Mouse (Mus musculus): ENCODE data around the gene Nrros. TPM values are rescaled to one million over a fixed set of nuclear protein-coding genes. Genes with fewer than 3 reads are reported as not detected.

Nrros gene
- polyA plus RNA-seq, 1 experiment from 2014 or later: 11.1 TPM

DNA sequence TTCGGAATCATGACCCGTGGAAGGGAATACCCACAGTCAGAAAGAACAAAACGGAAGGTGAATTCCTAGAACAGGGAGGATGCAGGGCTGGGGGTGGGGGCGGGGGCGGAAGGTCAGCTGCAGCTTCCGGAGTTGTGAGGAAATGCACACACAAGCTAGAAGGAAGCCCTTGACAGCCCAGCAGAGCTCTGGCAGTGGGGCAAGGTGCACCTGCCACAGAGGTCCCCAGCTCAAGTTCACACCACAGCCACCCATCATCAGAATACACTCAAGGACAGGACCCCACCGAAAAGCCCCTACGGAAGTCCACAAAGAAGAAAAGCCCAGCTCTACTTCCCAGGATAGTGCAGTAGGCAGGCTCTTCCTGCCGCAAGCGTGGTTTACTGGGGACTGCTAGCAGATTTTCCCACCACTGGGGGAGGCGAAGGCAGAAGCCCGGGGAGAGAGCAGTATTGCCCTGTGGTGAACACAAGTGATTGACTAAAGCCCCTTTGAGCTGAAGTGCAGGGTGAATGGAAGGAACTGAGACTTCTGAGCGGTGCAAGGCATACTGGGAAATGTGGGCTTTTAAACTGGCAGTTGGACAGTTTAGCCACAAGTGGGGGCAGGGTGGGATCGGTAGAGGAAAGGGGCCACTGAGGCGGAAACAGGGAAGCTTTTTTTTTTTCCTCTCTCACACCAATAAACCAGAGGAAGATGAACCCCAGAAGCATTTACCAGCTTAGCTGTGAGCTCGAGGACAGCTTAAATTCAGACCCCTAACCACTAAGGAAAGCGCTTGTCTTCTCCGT is 11.7 kb upstream of the Nrros start:
- Histone ChIP-seq H3K9ac (no peak overlapping the region), H3K4me2 (replicated peaks) (0 out of 2 replicates have a peak overlapping the region, but pooled peaks have one; percentile 5), H3K36me3 (no peaks in the 10 kb centered on the region), H3K4me1 (peaks cover 5% of the 10 kb centered on the region; the same call in 1 of the 2 replicates), H3K27ac (peak overlapping the region; percentile 36; the same call in 1 of the 2 replicates), H3K9me3 (no peaks in the 10 kb centered on the region), H3K4me3 (no peak overlapping the region), H3K27me3 (no peaks in the 10 kb centered on the region)
- WGBS: 56% methylated on average over 18 of the region's 18 CpGs
- ATAC-seq (ENCODE audit: insufficient number of reproducible peaks, insufficient read depth, low FRiP score, low TSS enrichment): no peak

- Histone ChIP-seq H3K9ac (no peak overlapping the region), H3K4me3 (no peak overlapping the region), H3K4me2 (replicated peaks) (no peak overlapping the region), H3K4me1 (peaks cover 5% of the 10 kb centered on the region; the same call in 1 of the 2 replicates), H3K9me3 (no peaks in the 10 kb centered on the region), H3K27ac (no peak overlapping the region), H3K36me3 (no peaks in the 10 kb centered on the region), H3K27me3 (no peaks in the 10 kb centered on the region)
- no peak for ATAC-seq (ENCODE audit: insufficient number of reproducible peaks, insufficient read depth, low FRiP score, low TSS enrichment)
- 85% methylated on average over 4 of the region's 4 CpGs for WGBS
Measured at GRCm38 (mm10) chr16:32175029-32175428, 9.6 kb upstream of the Nrros start.

GRCm38 (mm10) chr16:32174340-32175005 is 9.1 kb upstream of the Nrros start:
- H3K36me3 ChIP-seq: no peaks in the 10 kb centered on the region
- H3K9ac ChIP-seq: no peak overlapping the region
- no peak overlapping the region for H3K27ac ChIP-seq
- H3K4me3 ChIP-seq: no peak overlapping the region
- peaks cover 5% of the 10 kb centered on the region; the same call in 1 of the 2 replicates for H3K4me1 ChIP-seq
- no peak for ATAC-seq (ENCODE audit: insufficient number of reproducible peaks, insufficient read depth, low FRiP score, low TSS enrichment)
- H3K4me2 ChIP-seq (replicated peaks): no peak overlapping the region
- WGBS: 82% methylated on average over 8 of the region's 8 CpGs
- no peaks in the 10 kb centered on the region for H3K27me3 ChIP-seq
- H3K9me3 ChIP-seq: no peaks in the 10 kb centered on the region

- no peak overlapping the region for H3K4me3 ChIP-seq
- H3K36me3 ChIP-seq: no peaks in the 10 kb centered on the region
- WGBS: 67% methylated on average over 11 of the region's 11 CpGs
- H3K27ac ChIP-seq: no peak overlapping the region
- no peak overlapping the region for H3K9ac ChIP-seq
- no peak for ATAC-seq (ENCODE audit: insufficient number of reproducible peaks, insufficient read depth, low FRiP score, low TSS enrichment)
- H3K4me2 ChIP-seq (replicated peaks): no peak overlapping the region
- H3K27me3 ChIP-seq: no peaks in the 10 kb centered on the region
- H3K9me3 ChIP-seq: no peaks in the 10 kb centered on the region
- H3K4me1 ChIP-seq: peaks cover 5% of the 10 kb centered on the region; the same call in 1 of the 2 replicates
Measured at GRCm38 (mm10) chr16:32173401-32173800, 8.0 kb upstream of the Nrros start.

DNA sequence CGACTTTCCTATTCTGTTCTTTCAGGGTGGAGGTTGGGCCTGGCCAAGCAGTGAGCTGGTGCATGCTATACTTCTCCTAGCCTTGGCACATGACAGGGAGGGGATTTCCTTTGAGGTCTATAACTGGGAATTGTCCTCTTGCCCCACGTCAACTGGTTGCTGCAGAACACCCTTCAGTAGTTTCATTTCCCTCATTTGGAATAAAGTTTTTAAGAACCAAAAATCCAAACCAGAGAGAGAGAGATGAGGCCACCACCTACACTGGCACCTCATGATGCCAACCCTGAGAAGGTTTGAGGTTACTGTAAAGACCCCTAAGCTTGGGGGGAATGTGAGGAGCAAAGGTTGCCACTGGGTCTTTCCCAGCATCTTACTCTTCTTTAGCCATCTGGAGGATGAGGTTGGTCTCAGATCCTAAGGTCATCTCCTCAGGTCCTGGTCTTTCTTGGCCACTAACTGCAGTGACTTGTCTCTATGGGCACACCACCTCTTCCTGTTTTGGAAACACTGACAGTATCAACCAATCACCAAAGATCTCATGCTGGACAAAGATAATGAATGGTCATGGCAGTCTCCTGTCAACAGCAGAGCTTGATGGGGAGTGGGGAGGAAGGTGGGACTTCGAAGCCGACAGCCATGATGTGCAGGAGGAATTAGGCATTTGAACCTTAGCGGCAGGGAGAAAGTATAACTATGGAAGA is 5.8 kb upstream of the Nrros start:
- no peak for ATAC-seq (ENCODE audit: insufficient number of reproducible peaks, insufficient read depth, low FRiP score, low TSS enrichment)
- Histone ChIP-seq H3K4me3 (no peak overlapping the region), H3K9ac (no peak overlapping the region), H3K27me3 (no peaks in the 10 kb centered on the region), H3K27ac (no peak overlapping the region), H3K4me1 (no peaks in the 10 kb centered on the region), H3K4me2 (replicated peaks) (no peak overlapping the region), H3K36me3 (no peaks in the 10 kb centered on the region), H3K9me3 (no peaks in the 10 kb centered on the region)
- 90% methylated on average over 5 of the region's 5 CpGs for WGBS

DNA sequence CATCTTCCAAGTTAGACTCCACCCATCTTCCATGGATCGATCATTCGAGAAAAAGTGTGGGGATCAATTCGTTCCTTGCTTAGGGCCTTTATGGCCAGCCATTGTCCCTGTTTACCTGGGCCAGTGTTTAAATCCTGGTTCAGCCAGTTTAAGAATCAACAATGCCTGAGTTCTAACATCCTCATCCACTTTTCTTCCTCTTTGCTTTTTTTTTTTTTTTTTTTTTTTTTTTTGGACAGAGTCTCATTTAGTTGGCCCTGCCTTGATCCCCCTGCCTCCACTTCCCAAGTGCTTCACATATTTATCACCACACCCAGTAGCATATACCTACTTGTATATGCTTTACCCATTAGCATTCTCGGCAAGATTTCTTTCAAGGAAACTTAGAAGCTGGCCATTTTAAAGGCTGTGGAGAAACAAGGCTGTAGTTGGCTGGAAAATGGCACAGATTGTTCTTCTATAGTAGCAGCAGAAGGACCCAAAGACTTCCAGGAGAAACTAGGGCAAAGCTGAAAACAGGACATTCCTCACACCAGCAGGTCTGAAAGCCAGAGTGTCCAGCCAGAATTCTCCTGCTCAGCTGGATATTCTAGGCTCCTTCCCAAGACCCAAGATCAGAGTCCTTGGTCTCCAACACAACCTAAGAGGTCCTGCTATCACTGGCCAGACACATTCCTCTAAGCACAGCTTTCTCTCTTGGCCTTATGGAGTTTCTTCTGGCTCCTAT is 2.6 kb upstream of the Nrros start:
- Histone ChIP-seq H3K27me3 (0 out of 2 replicates have a peak, but pooled peaks cover 11% of the 10 kb centered on the region), H3K4me2 (replicated peaks) (no peak overlapping the region), H3K9me3 (no peaks in the 10 kb centered on the region), H3K4me3 (no peak overlapping the region), H3K27ac (no peak overlapping the region), H3K36me3 (no peaks in the 10 kb centered on the region), H3K4me1 (peaks cover 7% of the 10 kb centered on the region; the same call in 1 of the 2 replicates), H3K9ac (no peak overlapping the region)
- WGBS: 88% methylated on average over 4 of the region's 4 CpGs
- no peak for ATAC-seq (ENCODE audit: insufficient number of reproducible peaks, insufficient read depth, low FRiP score, low TSS enrichment)

- Histone ChIP-seq H3K4me2 (replicated peaks) (peak overlapping the region; percentile 67), H3K9me3 (no peaks in the 10 kb centered on the region), H3K27ac (no peak overlapping the region), H3K9ac (no peak overlapping the region), H3K36me3 (no peaks in the 10 kb centered on the region), H3K27me3 (0 out of 2 replicates have a peak, but pooled peaks cover 11% of the 10 kb centered on the region), H3K4me1 (peaks cover 7% of the 10 kb centered on the region; the same call in 1 of the 2 replicates), H3K4me3 (no peak overlapping the region; the same call in 1 of the 2 replicates)
- ATAC-seq (ENCODE audit: insufficient number of reproducible peaks, insufficient read depth, low FRiP score, low TSS enrichment): no peak
- 67% methylated on average over 19 of the region's 19 CpGs for WGBS
Measured at GRCm38 (mm10) chr16:32164396-32165027, 882 bp downstream of the Nrros start.

- 0 out of 2 replicates have a peak, but pooled peaks cover 11% of the 10 kb centered on the region for H3K27me3 ChIP-seq
- H3K27ac ChIP-seq: no peak overlapping the region
- WGBS: 78% methylated on average over 5 of the region's 5 CpGs
- H3K4me3 ChIP-seq: no peak overlapping the region
- H3K4me2 ChIP-seq (replicated peaks): no peak overlapping the region
- H3K36me3 ChIP-seq: no peaks in the 10 kb centered on the region
- no peaks in the 10 kb centered on the region for H3K9me3 ChIP-seq
- ATAC-seq (ENCODE audit: insufficient number of reproducible peaks, insufficient read depth, low FRiP score, low TSS enrichment): no peak
- peaks cover 7% of the 10 kb centered on the region; the same call in 1 of the 2 replicates for H3K4me1 ChIP-seq
- no peak overlapping the region for H3K9ac ChIP-seq
Measured at GRCm38 (mm10) chr16:32163891-32164290, 1.5 kb downstream of the Nrros start.

DNA sequence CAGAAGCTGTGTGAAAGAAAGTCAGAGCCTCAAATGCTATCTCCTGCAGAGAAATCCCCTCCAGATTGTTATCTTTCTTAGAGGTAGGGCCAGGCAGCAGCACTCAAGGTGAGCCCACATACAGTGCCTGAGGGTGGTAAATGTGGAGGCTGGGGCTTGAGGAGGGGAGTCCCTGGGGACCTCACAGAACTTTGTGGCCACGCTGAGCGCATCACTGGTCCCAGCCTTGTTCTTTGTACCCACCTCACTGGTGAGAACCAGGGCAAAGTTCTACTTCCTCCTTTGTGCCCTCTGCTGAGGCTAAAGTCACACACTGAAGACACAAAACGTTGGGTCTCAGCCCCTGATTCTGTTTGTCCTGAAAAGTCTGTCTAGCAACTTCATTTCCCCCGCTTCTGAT is 2.0 kb downstream of the Nrros start:
- no peak for ATAC-seq (ENCODE audit: insufficient number of reproducible peaks, insufficient read depth, low FRiP score, low TSS enrichment)
- Histone ChIP-seq H3K9ac (no peak overlapping the region), H3K4me3 (no peak overlapping the region), H3K36me3 (no peaks in the 10 kb centered on the region), H3K4me1 (peaks cover 7% of the 10 kb centered on the region; the same call in 1 of the 2 replicates), H3K27ac (no peak overlapping the region), H3K9me3 (no peaks in the 10 kb centered on the region), H3K4me2 (replicated peaks) (no peak overlapping the region), H3K27me3 (0 out of 2 replicates have a peak, but pooled peaks cover 11% of the 10 kb centered on the region)
- 73% methylated on average over 4 of the region's 4 CpGs for WGBS

- Histone ChIP-seq H3K9me3 (no peaks in the 10 kb centered on the region), H3K4me2 (replicated peaks) (no peak overlapping the region), H3K27me3 (0 out of 2 replicates have a peak, but pooled peaks cover 11% of the 10 kb centered on the region), H3K27ac (no peak overlapping the region), H3K9ac (no peak overlapping the region), H3K4me3 (no peak overlapping the region), H3K4me1 (peaks cover 7% of the 10 kb centered on the region; the same call in 1 of the 2 replicates), H3K36me3 (no peaks in the 10 kb centered on the region)
- 87% methylated on average over 9 of the region's 9 CpGs for WGBS
- no peak for ATAC-seq (ENCODE audit: insufficient number of reproducible peaks, insufficient read depth, low FRiP score, low TSS enrichment)
Measured at GRCm38 (mm10) chr16:32160742-32161323, 4.6 kb downstream of the Nrros start.

Data from embryonic facial prominence, embryonic 12.5 days (tissue).